Mouse (Mus musculus) neutrophil, adult 83 days (primary cell): ENCODE results near the gene Olfr205. TPM values are rescaled to one million over a fixed set of nuclear protein-coding genes. Genes with fewer than 3 reads are reported as not detected.

ENCODE experiments used
- total RNA-seq, 2 experiments: library from RNA; stranded (reverse); gene quantifications; one replicate each; pipeline ENCODE4 v1.2.4; 2023

Olfr205 gene
- not detected for total RNA-seq

DNA sequence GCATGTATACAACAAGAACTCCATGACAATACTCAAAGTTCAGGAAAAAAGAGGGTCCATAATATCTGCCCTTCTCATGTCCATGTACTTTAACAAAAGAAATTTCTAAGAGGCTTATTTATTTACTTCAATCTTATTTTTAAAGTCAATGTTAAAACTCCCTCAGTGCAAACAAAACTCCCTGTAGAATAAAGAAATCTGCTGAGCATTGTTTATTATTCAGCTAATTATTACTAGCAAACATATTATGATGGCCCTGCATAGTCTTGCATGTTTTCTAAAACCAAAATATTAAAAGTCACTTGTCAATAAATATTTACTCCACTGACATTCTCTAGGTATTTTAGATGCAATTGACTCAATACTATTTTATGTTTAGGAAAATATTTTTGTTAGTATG lies at the start of gene Olfr205:
TSS of gene Olfr205 (minus strand) at position 101 of the 400 bp plus-strand sequence.

GRCm38 (mm10) chr16:59363893-59364292 lies 33.0 kb upstream of the Olfr205 start, which contains the start of gene Olfr209:
Olfr209 (minus strand) TSS chr16:59363993.

DNA sequence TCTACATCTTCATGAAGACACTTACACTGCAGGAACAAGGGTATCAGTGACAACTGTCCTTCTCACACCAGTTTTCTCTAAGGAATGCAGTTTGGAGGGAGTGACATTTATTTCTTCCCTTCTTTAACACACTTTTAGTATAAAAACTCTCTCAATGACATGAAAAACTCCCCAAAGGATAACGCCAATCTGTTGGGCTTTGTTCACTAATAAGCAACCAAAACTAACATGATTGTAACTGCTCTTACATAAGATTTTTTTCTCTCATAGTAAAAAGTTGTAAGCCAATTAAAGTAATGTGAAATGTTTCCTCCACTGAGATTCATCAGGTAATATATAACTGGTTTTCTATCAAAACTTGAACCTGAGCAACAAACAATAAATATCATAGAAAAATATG lies 18.2 kb upstream of the Olfr205 start, which contains the start of gene Olfr206:
TSS of gene Olfr206 (minus strand) at position 101 of the 400 bp plus-strand sequence.

GRCm38 (mm10) chr16:59318148-59318547 lies 12.8 kb downstream of the Olfr205 start, which contains the start of gene Olfr204:
Olfr204 (minus strand) TSS chr16:59318248.

DNA sequence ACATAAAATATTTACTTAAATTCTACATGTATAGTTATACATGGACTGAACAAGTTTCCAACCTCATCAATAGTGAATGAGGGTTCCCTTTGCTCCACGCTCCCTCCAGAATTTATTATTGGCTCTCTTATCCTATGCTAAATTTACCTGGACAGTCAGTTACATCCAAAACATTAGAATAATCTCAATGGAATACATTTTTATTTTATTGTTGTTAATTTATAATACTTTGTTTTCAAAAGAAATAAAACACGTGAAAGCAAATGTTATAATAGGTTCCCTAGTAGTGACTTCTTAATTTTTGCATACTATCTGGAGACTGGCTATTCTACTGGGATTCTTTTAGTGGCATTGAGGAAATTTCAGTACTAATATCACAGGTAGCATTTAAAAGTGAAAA lies 32.4 kb downstream of the Olfr205 start, which contains the start of gene Olfr203:
TSS of gene Olfr203 (plus strand) at position 301 of the 400 bp plus-strand sequence.

GRCm38 (mm10) chr16:59286693-59287092 lies 44.2 kb downstream of the Olfr205 start, which contains the start of gene Olfr202:
Olfr202 (minus strand) TSS chr16:59286793.

Other genes with a start within 250 kb of the Olfr205 start
- gene Olfr191, start 241.3 kb downstream of the Olfr205 start, total RNA-seq, result not detected
- gene Olfr193, start 219.3 kb downstream of the Olfr205 start, total RNA-seq, result not detected
- gene Olfr194, start 210.1 kb downstream of the Olfr205 start, total RNA-seq, result not detected
- not detected for gene Olfr195, start 184.1 kb downstream of the Olfr205 start, total RNA-seq
- not detected for gene Olfr196, start 160.7 kb downstream of the Olfr205 start, total RNA-seq
- gene Olfr198, start 127.6 kb downstream of the Olfr205 start, total RNA-seq, result not detected
- gene Olfr199, start 111.4 kb downstream of the Olfr205 start, total RNA-seq, result not detected
- gene Olfr201, start 58.5 kb downstream of the Olfr205 start, total RNA-seq, result not detected
- gene Olfr202, start 44.3 kb downstream of the Olfr205 start, total RNA-seq, result not detected
- not detected for gene Olfr203, start 32.3 kb downstream of the Olfr205 start, total RNA-seq
- not detected for gene Olfr204, start 12.9 kb downstream of the Olfr205 start, total RNA-seq
- gene Olfr206, start 18.1 kb upstream of the Olfr205 start, total RNA-seq, result not detected
- gene Olfr209, start 32.9 kb upstream of the Olfr205 start, total RNA-seq, result not detected
- gene Gabrr3, start 76.2 kb upstream of the Olfr205 start, total RNA-seq, result not detected
- 10 to 100 TPM; 18.0 to 18.5 TPM for gene Riox2, start 140.6 kb upstream of the Olfr205 start, total RNA-seq